Mouse (Mus musculus) C2C12 (cell line): ENCODE data around the gene Mfap2.

Experiments
- CEBPB ChIP-seq: IDR thresholded peaks from one replicate; pipeline ENCODE4 v1.6.1; 2011; ENCODE audit warnings: low read depth, mild to moderate bottlenecking, control low read depth, moderate library complexity
- CTCF ChIP-seq: IDR thresholded peaks from one replicate; pipeline ENCODE4 v1.5.1; 2011; ENCODE audit not compliant: control insufficient read depth, insufficient read depth, insufficient read length
- FOSL1 ChIP-seq: IDR thresholded peaks from one replicate; pipeline ENCODE4 v1.8.0; 2011; ENCODE audit warnings: mild to moderate bottlenecking, low read length; ENCODE audit not compliant: poor library complexity, insufficient read depth, severe bottlenecking
- MAX ChIP-seq: IDR thresholded peaks from one replicate; pipeline ENCODE4 v1.6.1; 2011; ENCODE audit warnings: mild to moderate bottlenecking, control low read depth
- MYOG ChIP-seq: IDR thresholded peaks from one replicate; pipeline ENCODE4 v1.6.1; 2011; ENCODE audit not compliant: control insufficient read depth, insufficient read length; ENCODE audit errors: extremely low read depth
- USF1 ChIP-seq: IDR thresholded peaks from one replicate; pipeline ENCODE4 v1.6.1; 2011; ENCODE audit warnings: low read depth, mild to moderate bottlenecking, control low read depth, moderate library complexity

DNA sequence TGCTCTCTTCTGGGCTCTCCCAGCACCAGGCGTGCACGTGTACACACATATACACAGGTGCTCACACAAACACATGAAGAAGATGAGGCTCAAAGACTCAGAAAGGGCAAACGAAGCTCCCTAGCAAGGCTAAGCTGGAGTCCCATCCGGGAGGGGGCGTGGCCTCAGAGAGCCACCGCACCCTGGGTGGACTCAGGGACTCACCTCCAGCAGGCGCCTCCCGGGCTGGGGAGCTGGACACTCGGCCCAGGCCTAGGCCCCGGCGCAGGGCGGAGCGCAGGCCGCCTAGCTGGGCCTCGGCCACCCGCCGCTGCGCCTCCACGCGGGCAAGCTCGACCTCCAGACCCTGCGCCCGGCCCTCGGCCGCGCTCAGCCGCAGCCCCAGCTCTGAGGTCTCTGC, 14.8 kb downstream of the Mfap2 start:
- TF ChIP-seq CTCF: no peak
- no peak for TF ChIP-seq MYOG
- no peak for TF ChIP-seq MAX
- no peak for TF ChIP-seq CEBPB
- no peak for TF ChIP-seq FOSL1
- no peak for TF ChIP-seq USF1
